Mouse (Mus musculus) CD4-positive, CD25-positive, alpha-beta regulatory T cell, adult 4 months (primary cell): ENCODE measurements at regions not wholly inside any gene's neighbourhood (a gene's known extent, or its start where the extent isn't known, plus 50 kb on each side); places are given as distances from the start of the nearest gene placed in this dataset.

Source experiments
- ATAC-seq: one replicate; pipeline ENCODE4 v1.8.0; 2017

DNA sequence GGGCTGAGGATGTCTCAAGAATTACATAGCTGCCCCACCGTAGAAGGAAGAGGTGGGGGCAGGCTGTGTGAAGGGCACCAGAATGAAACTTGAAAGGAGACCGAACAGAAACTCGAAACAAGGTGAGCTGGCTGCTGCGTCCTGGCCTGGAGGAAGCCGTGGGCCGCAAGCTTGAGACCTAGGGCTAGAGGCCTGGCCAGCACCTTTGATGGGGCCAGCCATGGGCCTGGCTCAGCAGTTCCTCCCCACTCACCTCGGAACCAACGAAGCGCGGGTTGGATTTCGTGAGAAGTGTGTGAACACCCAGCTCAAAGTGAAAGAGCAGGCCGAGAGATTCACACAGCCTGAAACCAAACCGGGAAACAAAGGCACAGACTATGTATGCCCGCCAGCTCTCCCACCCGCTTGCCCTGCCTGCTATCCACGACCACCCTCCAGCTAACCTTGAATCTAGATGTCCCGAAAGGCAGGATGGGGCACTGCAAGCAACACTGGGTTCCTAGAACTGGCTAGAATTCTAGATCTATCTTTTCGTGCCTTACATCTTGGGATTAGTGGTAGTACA is 306.3 kb upstream of the 3110018I06Rik start:
- peak; percentile 15 for ATAC-seq

DNA sequence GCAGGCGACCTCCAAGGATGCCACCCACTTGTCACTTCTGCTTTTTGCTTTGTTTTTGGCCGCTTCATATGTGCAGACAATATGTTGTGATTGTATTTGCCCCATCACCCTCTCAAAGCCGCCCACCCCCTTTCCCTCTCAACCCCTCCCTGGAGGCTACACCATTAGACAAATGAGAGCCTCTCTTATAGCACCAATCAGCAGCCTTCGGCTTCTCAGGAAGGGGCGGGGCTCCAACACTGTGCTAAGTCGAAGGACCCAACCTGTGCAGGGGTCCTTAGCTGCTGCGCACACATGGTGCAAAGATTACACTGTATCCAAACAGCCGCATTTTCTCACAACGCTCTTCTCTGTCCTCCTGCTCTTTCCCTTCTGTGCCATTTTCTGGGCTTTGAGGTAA is 305.1 kb upstream of the 3110018I06Rik start:
- ATAC-seq = peak; percentile 83

- ATAC-seq = peak; percentile 50
These were observed 304.0 kb upstream of the 3110018I06Rik start for GRCm38 (mm10) chr12:107184426-107184825.

DNA sequence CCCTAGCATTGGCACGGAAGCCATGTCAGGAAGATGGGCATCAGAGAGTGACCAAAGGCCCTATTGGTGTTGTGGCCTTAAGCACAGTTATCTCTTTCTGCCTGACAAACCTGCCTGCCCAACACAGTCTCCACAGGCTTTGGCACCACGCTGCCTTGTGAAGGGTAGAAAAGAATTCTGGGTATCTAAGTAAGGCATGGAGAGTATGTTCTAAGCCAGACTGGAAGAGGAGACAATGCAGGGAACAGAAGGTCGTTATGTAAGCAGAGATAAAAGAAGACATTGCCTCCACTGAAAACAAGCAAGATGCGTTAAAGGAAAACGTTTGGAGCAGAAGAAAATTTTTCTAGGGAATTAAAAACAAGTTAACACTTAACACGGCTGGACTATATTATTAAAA is 302.1 kb upstream of the 3110018I06Rik start:
- no peak for ATAC-seq

- no peak for ATAC-seq
These were observed 300.4 kb upstream of the 3110018I06Rik start for GRCm38 (mm10) chr12:107188055-107188454.

DNA sequence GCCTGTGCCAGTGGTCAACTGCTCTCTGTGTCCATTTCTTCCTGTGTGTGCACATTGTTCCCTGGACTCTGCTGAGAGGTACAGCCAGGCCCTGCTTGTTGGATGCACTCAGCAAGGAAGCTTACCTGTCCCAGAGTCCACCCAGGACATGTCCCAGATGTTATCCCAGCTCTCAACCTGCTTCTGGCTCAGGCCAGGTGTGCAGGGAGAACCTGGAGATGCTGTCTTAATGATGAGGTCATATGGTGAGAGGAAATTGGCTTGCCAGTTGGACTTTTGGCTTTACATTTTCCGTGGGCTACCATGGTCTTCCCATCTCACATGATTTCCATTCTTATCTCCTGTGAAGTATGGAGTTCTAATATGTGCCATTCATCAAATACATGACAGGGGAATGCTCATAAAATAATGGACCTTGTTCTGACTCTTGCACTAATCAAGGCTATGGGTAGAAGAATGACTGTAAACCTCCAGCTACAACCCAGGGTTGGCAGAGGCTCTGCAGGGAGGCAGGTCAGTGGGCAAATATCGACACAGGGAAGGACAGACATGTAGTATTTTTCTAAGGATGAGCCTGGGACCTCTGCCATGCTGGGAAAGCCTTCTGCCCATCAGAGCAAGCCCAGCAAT is 289.9 kb upstream of the 3110018I06Rik start:
- ATAC-seq = no peak

DNA sequence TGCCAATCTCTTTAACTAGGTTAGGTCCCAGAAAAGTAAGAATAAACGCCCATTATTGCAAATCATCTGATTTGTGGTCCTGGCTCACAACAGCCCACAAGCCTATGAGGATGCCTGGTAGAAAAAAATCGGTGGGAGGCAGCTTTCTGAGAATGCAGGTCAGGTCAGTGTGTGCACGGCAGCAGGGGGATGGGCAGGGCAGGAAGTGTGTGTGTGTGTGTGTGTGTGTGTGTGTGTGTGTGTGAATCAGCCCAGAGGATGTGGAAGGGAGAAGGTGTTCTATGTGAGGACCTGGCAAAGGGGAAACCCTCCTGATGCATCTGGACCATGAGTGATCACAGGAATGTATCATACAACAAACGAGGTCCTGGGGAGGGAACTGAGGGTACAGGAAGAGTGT is 287.5 kb upstream of the 3110018I06Rik start:
- peak; percentile 90 for ATAC-seq

DNA sequence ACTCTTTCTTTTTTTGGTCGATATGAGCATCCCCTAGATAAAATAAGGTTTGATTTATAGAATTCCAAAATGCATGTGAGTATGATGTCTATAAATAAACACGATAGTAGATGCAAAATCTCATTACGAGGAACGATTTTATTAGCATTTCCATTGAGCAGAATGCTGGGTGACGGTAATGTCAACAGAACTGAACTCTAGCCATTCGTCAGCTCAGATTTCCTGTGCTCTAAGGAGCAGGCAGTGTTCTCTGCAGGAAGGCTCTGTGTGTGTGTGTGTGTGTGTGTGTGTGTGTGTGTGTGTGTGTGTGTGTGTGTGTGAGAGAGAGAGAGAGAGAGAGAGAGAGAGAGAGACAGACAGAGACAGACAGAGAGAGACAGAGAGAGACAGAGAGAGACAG is 279.6 kb upstream of the 3110018I06Rik start:
- ATAC-seq = peak; percentile 47

DNA sequence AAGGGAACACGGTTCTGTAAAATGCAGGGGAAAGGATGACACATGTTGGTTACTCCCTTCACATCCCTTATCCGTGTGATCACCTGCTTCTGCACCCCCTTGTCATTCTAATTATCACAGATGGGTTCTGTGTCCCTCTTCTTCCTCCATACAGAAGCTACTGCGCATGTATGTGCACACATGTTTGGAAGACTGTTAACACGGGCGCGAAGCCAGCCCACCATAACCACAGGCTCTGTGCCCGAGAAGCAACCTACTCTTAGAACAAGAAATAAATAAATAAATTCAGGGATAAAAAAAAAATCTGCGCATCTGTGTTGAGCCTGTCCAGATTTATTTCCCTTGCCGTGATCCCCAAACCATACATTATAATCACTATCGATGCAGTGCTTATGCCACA is 275.6 kb upstream of the 3110018I06Rik start:
- no peak for ATAC-seq

DNA sequence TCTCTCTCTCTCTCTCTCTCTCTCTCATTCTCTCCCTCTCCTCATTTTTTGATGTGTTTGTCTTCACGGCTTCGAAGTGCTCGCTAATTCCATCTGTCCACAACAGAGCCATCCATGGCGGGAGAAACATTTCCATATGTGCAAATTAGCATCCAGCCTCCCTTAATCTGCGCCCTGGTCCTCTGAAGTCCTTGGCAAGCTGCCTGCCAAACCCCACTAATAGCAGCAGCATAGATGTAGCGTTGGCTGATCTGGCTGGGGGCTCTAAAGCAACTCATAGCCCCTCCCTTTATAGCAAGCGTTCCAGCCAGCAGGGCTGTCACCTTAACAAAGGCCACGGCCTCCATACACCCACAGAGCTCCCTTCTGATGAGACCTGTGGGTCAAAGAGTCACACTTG is 272.3 kb upstream of the 3110018I06Rik start:
- ATAC-seq = no peak

DNA sequence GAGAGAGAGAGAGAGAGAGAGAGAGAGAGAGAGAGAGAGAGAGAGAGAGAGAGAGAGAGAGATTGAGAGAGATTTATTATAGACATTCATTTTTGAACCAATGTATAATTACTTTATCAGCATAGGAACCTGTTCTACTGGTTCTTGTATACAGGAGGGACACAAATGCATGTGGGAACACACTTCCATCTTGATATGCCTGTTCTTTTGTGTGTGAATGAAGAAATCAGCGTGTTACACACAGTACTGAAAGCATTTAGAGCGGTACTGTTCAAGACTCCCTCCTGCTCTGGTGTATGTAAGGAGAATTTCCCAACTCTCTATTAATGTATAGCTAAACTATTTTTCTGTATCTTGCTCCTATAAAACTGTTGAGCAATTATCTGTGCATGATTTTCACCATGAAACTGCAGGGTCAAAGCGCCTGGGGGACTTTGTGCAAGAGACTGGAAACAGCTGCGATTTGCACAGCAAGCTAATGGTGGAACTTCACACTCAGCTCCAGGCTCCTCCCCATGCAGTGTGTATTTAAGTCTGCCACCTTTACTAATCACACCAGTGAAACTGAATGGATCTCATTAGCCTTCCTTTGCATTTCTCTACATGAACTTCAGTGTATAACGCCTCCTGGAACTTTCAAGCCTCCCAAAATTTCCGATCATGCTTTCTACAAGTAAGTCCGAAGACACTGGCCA is 267.0 kb upstream of the 3110018I06Rik start:
- no peak for ATAC-seq

- ATAC-seq = no peak
These were observed 266.3 kb upstream of the 3110018I06Rik start for GRCm38 (mm10) chr12:107222106-107222505.

- ATAC-seq = no peak
These were observed 258.3 kb upstream of the 3110018I06Rik start for GRCm38 (mm10) chr12:107230097-107230496.

- ATAC-seq = no peak
These were observed 256.8 kb upstream of the 3110018I06Rik start for GRCm38 (mm10) chr12:107231629-107232028.

GRCm38 (mm10) chr12:107250747-107251470 is 237.5 kb upstream of the 3110018I06Rik start:
- no peak for ATAC-seq

DNA sequence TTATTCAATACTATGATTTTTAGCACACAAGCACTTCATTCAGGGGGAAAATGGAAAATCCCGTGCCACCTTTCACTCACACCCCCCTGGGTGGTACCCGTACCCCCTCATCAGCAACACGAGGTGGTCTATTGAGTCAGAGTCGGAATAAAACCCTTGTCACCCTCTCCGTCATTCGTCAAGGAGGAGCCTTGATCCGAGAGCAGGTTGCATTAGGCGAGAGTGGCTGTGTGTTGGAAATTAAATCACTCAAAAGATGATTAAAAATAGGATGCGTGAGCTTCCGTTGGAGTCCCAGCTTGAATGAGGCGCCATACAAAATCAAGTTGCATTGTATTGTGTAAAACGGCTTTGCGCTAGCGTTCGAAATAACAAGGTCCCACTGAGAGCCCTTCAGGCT is 236.5 kb upstream of the 3110018I06Rik start:
- ATAC-seq = no peak

DNA sequence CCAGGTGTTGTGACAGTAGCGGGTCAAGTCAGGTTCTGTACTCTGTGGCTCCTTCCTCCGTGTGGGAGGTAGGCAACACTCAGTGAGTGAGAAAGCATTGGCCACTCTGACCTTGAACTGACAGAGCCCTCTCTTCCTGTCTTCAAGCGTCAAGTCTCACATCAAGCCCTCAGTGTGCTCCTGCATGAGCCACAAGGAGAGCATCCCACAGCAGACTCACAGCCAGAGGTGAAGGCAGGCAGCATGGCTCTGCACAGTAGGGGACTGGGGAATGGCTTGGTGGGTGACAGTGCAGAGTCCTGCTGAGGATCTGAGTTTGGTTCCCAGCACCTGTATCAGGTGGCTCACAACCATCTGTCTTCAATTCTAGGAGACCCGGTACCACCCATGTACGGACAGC is 226.4 kb upstream of the 3110018I06Rik start:
- ATAC-seq = no peak

GRCm38 (mm10) chr12:107262516-107262915 is 225.9 kb upstream of the 3110018I06Rik start:
- no peak for ATAC-seq

- ATAC-seq = no peak
These were observed 221.7 kb upstream of the 3110018I06Rik start for GRCm38 (mm10) chr12:107266696-107267095.

DNA sequence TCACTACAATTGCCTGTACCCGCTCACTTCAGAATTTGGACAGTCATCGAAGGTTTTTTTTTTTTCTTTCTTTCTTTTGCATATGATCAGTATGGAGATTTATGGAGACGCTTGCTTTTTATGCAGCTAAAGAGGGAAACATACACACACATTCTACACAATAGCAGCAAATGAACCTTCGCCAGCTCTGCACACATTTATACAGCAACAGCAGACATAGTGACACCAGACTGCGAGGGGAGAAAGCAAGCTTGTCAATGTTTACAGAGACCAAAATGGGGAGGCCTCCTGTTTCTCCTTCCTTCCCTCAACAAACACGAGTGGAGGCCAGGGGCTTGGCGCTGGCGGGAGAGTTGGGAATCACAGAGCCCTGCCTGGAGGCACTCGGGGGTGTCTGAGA is 202.8 kb upstream of the 3110018I06Rik start:
- no peak for ATAC-seq

GRCm38 (mm10) chr12:107291377-107291776 is 197.1 kb upstream of the 3110018I06Rik start:
- no peak for ATAC-seq

- ATAC-seq = no peak
These were observed 181.2 kb upstream of the 3110018I06Rik start for GRCm38 (mm10) chr12:107307094-107307740.

- no peak for ATAC-seq
These were observed 173.0 kb upstream of the 3110018I06Rik start for GRCm38 (mm10) chr12:107315446-107315845.
